Mouse (Mus musculus): ENCODE measurements at regions not wholly inside any gene's neighbourhood (a gene's known extent, or its start where the extent isn't known, plus 50 kb on each side); places are given as distances from the start of the nearest gene placed in this dataset.

GRCm38 (mm10) chr5:120373426-120373825 is 58.1 kb upstream of the Lhx5 start:
- no peak for TF ChIP-seq POLR2A (IDR thresholded peaks at IDR 0.05; ENCODE audit: borderline replicate concordance, extremely low read depth, low read depth, low read length)
- TF ChIP-seq CTCF (IDR thresholded peaks at IDR 0.05; ENCODE audit: insufficient read depth, low read length): no peak
- no peak for DNase-seq
- WGBS: 83% methylated on average over 7 of the region's 7 CpGs
- H3K4me1 ChIP-seq (ENCODE audit: control insufficient read depth, insufficient read depth, low read length): no peaks in the 10 kb centered on the region
- no peak overlapping the region for H3K4me3 ChIP-seq (replicated peaks; ENCODE audit: extremely low read depth, low read depth, low read length)
